In genomic region chr19:23688421-23688946, GRCm38 (mm10) we compare ENCODE assay signal across 8 mouse cellular contexts. TPM values are rescaled to one million over a fixed set of nuclear protein-coding genes. Genes with fewer than 3 reads are reported as not detected.
A peak's percentile ranks its signal among the peaks of the same experiment; 100 is the strongest.
DNase-seq lines count a peak whose midpoint lies in the region.

No protein-coding gene starts in this region.

- H3K36me3 ChIP-seq in hindbrain, embryonic 10.5 days: 0 out of 2 replicates have a peak, but pooled peaks cover 4% of the 10 kb centered on the region

- DNase-seq in kidney, postnatal 14 days: peak; percentile 6
- DNase-seq in kidney, adult 9 months: no peak
- DNase-seq in brain, adult 2 months (ENCODE audit: low read depth, low spot score): peak; percentile 16
- peak; percentile 58 for DNase-seq in hindbrain, embryonic 10.5 days (ENCODE audit: low spot score)
- DNase-seq in lung, postnatal 10 days: peak; percentile 36
- no peak for DNase-seq in thymus, postnatal 4 days
- DNase-seq in thymus, postnatal 36 days: no peak
- no peak for DNase-seq in urinary bladder, postnatal 4 days (ENCODE audit: low spot score in 2 of 2)

- peak overlapping the region; percentile 99 for H3K27ac ChIP-seq in hindbrain, embryonic 10.5 days

- peak overlapping the region; percentile 87 for H3K4me3 ChIP-seq in hindbrain, embryonic 10.5 days

- WGBS in hindbrain, embryonic 10.5 days: 16% methylated on average over 4 of the region's 4 CpGs

- no peaks in the 10 kb centered on the region for H3K9me3 ChIP-seq in hindbrain, embryonic 10.5 days

- no peaks in the 10 kb centered on the region for H3K27me3 ChIP-seq in hindbrain, embryonic 10.5 days (ENCODE audit: insufficient read depth, poor library complexity, severe bottlenecking)

- peaks cover 17% of the 10 kb centered on the region for H3K4me1 ChIP-seq in hindbrain, embryonic 10.5 days (replicated peaks)

RNA-seq across cellular contexts. Expression of gene Ptar1, which starts 1.3 kb away (rescaled TPM):
- polyA plus RNA-seq in hindbrain, embryonic 10.5 days (2016; fragmentation: Nextera tagmentation; extraction: Ambion mirVana): 7.2 and 7.5 TPM in 2 replicates

RNA-seq across cellular contexts. Expression of gene 1700028P14Rik, which starts 35.9 kb away (rescaled TPM):
- polyA plus RNA-seq in hindbrain, embryonic 10.5 days (2016; fragmentation: Nextera tagmentation; extraction: Ambion mirVana): 0.51 and 2.3 TPM in 2 replicates

Comparison
In these comparisons a context has a peak if more than half of its experiments do, and no peak if none do; other contexts are left out.
1. DNase-seq: peak in kidney, postnatal 14 days (single experiment), brain, adult 2 months (single experiment), hindbrain, embryonic 10.5 days (single experiment) and lung, postnatal 10 days (single experiment); none in kidney, adult 9 months (single experiment), thymus, postnatal 4 days (single experiment), thymus, postnatal 36 days (0 of 2) and urinary bladder, postnatal 4 days (0 of 2).